Mouse (Mus musculus): ENCODE data around the gene Kif28.
"Not testable (repeated sequence)": the region's sequence is repeated elsewhere in the genome, so short reads cannot be mapped to it uniquely, and the experiment has no call there.

Kif28 gene

GRCm38 (mm10) chr1:179704150-179704549, 40.9 kb downstream of the Kif28 start:
- no peak for DNase-seq (ENCODE audit: low spot score)

GRCm38 (mm10) chr1:179689479-179689878, 55.6 kb downstream of the Kif28 start:
- no peak for DNase-seq (ENCODE audit: low spot score)

- no peak for DNase-seq (ENCODE audit: low spot score)
Observed at GRCm38 (mm10) chr1:179688914-179689313, 56.2 kb downstream of the Kif28 start.

GRCm38 (mm10) chr1:179688415-179688814, 56.7 kb downstream of the Kif28 start:
- no peak for DNase-seq (ENCODE audit: low spot score)

- DNase-seq (ENCODE audit: low spot score): no peak
Observed at GRCm38 (mm10) chr1:179687966-179688365, 57.1 kb downstream of the Kif28 start.

- DNase-seq (ENCODE audit: low spot score): no peak
Observed at GRCm38 (mm10) chr1:179687305-179687704, 57.8 kb downstream of the Kif28 start.

- no peak for DNase-seq (ENCODE audit: low spot score)
Observed at GRCm38 (mm10) chr1:179686781-179687180, 58.3 kb downstream of the Kif28 start.

- no peak for DNase-seq (ENCODE audit: low spot score)
Observed at GRCm38 (mm10) chr1:179686348-179686747, 58.7 kb downstream of the Kif28 start.

GRCm38 (mm10) chr1:179682753-179683152, 62.3 kb downstream of the Kif28 start:
- DNase-seq (ENCODE audit: low spot score): not testable (repeated sequence)

- no peak for DNase-seq (ENCODE audit: low spot score)
Observed at GRCm38 (mm10) chr1:179679326-179679725, 65.7 kb downstream of the Kif28 start.

GRCm38 (mm10) chr1:179677031-179677430, 68.0 kb downstream of the Kif28 start:
- no peak for DNase-seq (ENCODE audit: low spot score)

GRCm38 (mm10) chr1:179674355-179674754, 70.7 kb downstream of the Kif28 start:
- no peak for DNase-seq (ENCODE audit: low spot score)

- DNase-seq (ENCODE audit: low spot score): no peak
Observed at GRCm38 (mm10) chr1:179668836-179669537, 76.1 kb downstream of the Kif28 start.

GRCm38 (mm10) chr1:179668013-179668805, 76.9 kb downstream of the Kif28 start, which contains the start of gene Sccpdh:
Gene Sccpdh (plus strand): TSS chr1:179668210.
- peak; percentile 89 for DNase-seq (ENCODE audit: low spot score)

GRCm38 (mm10) chr1:179667450-179667849, 77.6 kb downstream of the Kif28 start:
- no peak for DNase-seq (ENCODE audit: low spot score)

- DNase-seq (ENCODE audit: low spot score): no peak
Observed at GRCm38 (mm10) chr1:179666971-179667370, 78.1 kb downstream of the Kif28 start.

- no peak for DNase-seq (ENCODE audit: low spot score)
Observed at GRCm38 (mm10) chr1:179664309-179664930, 80.7 kb downstream of the Kif28 start.

- DNase-seq (ENCODE audit: low spot score): no peak
Observed at GRCm38 (mm10) chr1:179663065-179663464, 82.0 kb downstream of the Kif28 start.

- DNase-seq (ENCODE audit: low spot score): no peak
Observed at GRCm38 (mm10) chr1:179651224-179651623, 93.8 kb downstream of the Kif28 start.

GRCm38 (mm10) chr1:179650284-179650683, 94.8 kb downstream of the Kif28 start:
- DNase-seq (ENCODE audit: low spot score): no peak

- DNase-seq (ENCODE audit: low spot score): no peak
Observed at GRCm38 (mm10) chr1:179649324-179649723, 95.7 kb downstream of the Kif28 start.

- DNase-seq (ENCODE audit: low spot score): not testable (repeated sequence)
Observed at GRCm38 (mm10) chr1:179648678-179649077, 96.4 kb downstream of the Kif28 start.

- no peak for DNase-seq (ENCODE audit: low spot score)
Observed at GRCm38 (mm10) chr1:179645980-179646268, 99.1 kb downstream of the Kif28 start.

Measured in lung, postnatal 25 days (tissue).